In genomic region chr11:51917951-51918350, GRCm38 (mm10) we compare ENCODE assay signal across 12 mouse cellular contexts. TPM values are rescaled to one million over a fixed set of nuclear protein-coding genes. Genes with fewer than 3 reads are reported as not detected.
DNase-seq lines count a peak whose midpoint lies in the region; ATAC-seq and TF ChIP-seq lines count a peak whose summit lies in the region.
"Had no signal": no experiment of that assay in that cellular context is flagged by ENCODE, and none has a peak within 500 bp of the region (broad histone marks: within the 10 kb centered on the region; RNA-seq: fewer than 3 reads in every experiment).

No protein-coding gene starts in this region.

- peaks cover 14% of the 10 kb centered on the region for H3K4me1 ChIP-seq in heart, postnatal 0 days (ENCODE audit: control insufficient read depth, insufficient read depth)
- H3K4me1 ChIP-seq in forebrain, embryonic 10.5 days: peaks cover 16% of the 10 kb centered on the region

- intact Hi-C loops in heart, postnatal 14 days (cut with DNase I): loop anchor here (2.0 kb wide), 2 partner anchors 49 to 59 kb away; partner anchors contain the start of gene Cdkn2aipnl

- no peak overlapping the region for H3K4me3 ChIP-seq in heart, postnatal 0 days (ENCODE audit: low read depth, low read length)
- H3K4me3 ChIP-seq in macrophage (ENCODE audit: inconsistent target): no peak overlapping the region
- H3K4me3 ChIP-seq in forebrain, embryonic 10.5 days: no peak overlapping the region
- H3K4me3 ChIP-seq: embryonic facial prominence, embryonic 15.5 days; forebrain, embryonic 15.5 days; hindbrain, embryonic 13.5 days; limb, embryonic 12.5 days; stomach, embryonic 15.5 days had no signal

- H3K79me2 ChIP-seq in macrophage (ENCODE audit: inconsistent target): no peaks in the 10 kb centered on the region

- no peak for TF ChIP-seq CTCF in heart, postnatal 0 days (IDR thresholded peaks at IDR 0.05; ENCODE audit: low read depth)

- H3K9ac ChIP-seq in heart, postnatal 0 days (replicated peaks; ENCODE audit: low read depth, low read length): no peak overlapping the region
- H3K9ac ChIP-seq: embryonic facial prominence, embryonic 15.5 days; forebrain, embryonic 15.5 days; hindbrain, embryonic 13.5 days; limb, embryonic 12.5 days; stomach, embryonic 15.5 days had no signal

- ATAC-seq in heart, postnatal 0 days (ENCODE audit: insufficient read depth, low read depth): no peak
- ATAC-seq: forebrain, embryonic 15.5 days had no signal

- H3K9me3 ChIP-seq in heart, postnatal 0 days (replicated peaks; ENCODE audit: control insufficient read depth, low read length): no peaks in the 10 kb centered on the region
- H3K9me3 ChIP-seq in forebrain, embryonic 10.5 days: peaks cover 7% of the 10 kb centered on the region; the same call in 1 of the 2 replicates
- H3K9me3 ChIP-seq: embryonic facial prominence, embryonic 15.5 days; forebrain, embryonic 15.5 days; hindbrain, embryonic 13.5 days; limb, embryonic 12.5 days; stomach, embryonic 15.5 days had no signal

- no peaks in the 10 kb centered on the region for H3K27me3 ChIP-seq in heart, postnatal 0 days (ENCODE audit: control insufficient read depth, insufficient read depth, low read length)
- peaks cover 11% of the 10 kb centered on the region for H3K27me3 ChIP-seq in forebrain, embryonic 10.5 days (ENCODE audit: poor library complexity, severe bottlenecking)
- H3K27me3 ChIP-seq: embryonic facial prominence, embryonic 15.5 days; forebrain, embryonic 15.5 days; hindbrain, embryonic 13.5 days; stomach, embryonic 15.5 days had no signal

- H3K4me2 ChIP-seq in heart, postnatal 0 days (ENCODE audit: low read depth, low read length): no peak overlapping the region
- H3K4me2 ChIP-seq: embryonic facial prominence, embryonic 15.5 days; forebrain, embryonic 15.5 days; hindbrain, embryonic 13.5 days; limb, embryonic 12.5 days; stomach, embryonic 15.5 days had no signal

- TF ChIP-seq EP300 in heart, postnatal 0 days (IDR thresholded peaks at IDR 0.05; ENCODE audit: low read depth): no peak

- 75% methylated on average over 2 of the region's 2 CpGs for WGBS in heart, postnatal 0 days
- 89% methylated on average over 2 of the region's 2 CpGs for WGBS in macrophage (ENCODE audit: missing documents)
- 80% methylated on average over 2 of the region's 2 CpGs for WGBS in forebrain, embryonic 10.5 days

- no peak for DNase-seq in heart, postnatal 0 days (ENCODE audit: low spot score)
- no peak for DNase-seq in heart, postnatal 14 days
- DNase-seq in adipocyte (ENCODE audit: low spot score): peak; percentile 55
- DNase-seq in kidney, postnatal 14 days: peak; percentile 60
- DNase-seq in forebrain, embryonic 10.5 days (ENCODE audit: extremely low spot score, low spot score): no peak
- DNase-seq in cerebellum, postnatal 10 days: no peak

- H3K27ac ChIP-seq in heart, postnatal 0 days (ENCODE audit: low read depth): peak overlapping the region; percentile 98; the same call in 1 of the 2 replicates
- H3K27ac ChIP-seq in macrophage: peak overlapping the region; percentile 95
- no peak overlapping the region for H3K27ac ChIP-seq in forebrain, embryonic 10.5 days
- H3K27ac ChIP-seq: embryonic facial prominence, embryonic 15.5 days; forebrain, embryonic 15.5 days; hindbrain, embryonic 13.5 days; limb, embryonic 12.5 days; stomach, embryonic 15.5 days had no signal

- H3K36me3 ChIP-seq in heart, postnatal 0 days (replicated peaks; ENCODE audit: control insufficient read depth, insufficient read depth, low read length): no peaks in the 10 kb centered on the region
- no peaks in the 10 kb centered on the region for H3K36me3 ChIP-seq in macrophage (ENCODE audit: inconsistent target)
- H3K36me3 ChIP-seq in forebrain, embryonic 10.5 days (replicated peaks): no peaks in the 10 kb centered on the region
- H3K36me3 ChIP-seq: embryonic facial prominence, embryonic 15.5 days; forebrain, embryonic 15.5 days; hindbrain, embryonic 13.5 days; limb, embryonic 12.5 days; stomach, embryonic 15.5 days had no signal

RNA-seq across cellular contexts. Expression of gene Cdkn2aipnl, which starts 49.5 kb away (rescaled TPM):
- 37.6 and 58.0 TPM in 2 replicates for total RNA-seq in heart, postnatal 0 days (2014; rRNA removed; ENCODE audit: low replicate concordance)
- polyA plus RNA-seq in heart, postnatal 0 days (2015; fragmentation: Nextera tagmentation; extraction: Ambion mirVana): 40.7 and 46.9 TPM in 2 replicates
- 10 to 100 TPM; 13.0 to 16.2 TPM for total RNA-seq in heart, postnatal 14 days (2021)
- 1 to 10 TPM in 22 of 26 experiments, under 1 TPM in 4; 0.71 to 8.7 (median 3.0) TPM for total RNA-seq in macrophage (2018; cell fraction: chromatin; rRNA removed)
- 10 to 100 TPM; 17.1 to 39.7 (median 31.0) TPM for total RNA-seq in macrophage (2018; cell fraction: cytosol; rRNA removed)
- 10 to 100 TPM in 11 of 26 experiments, 1 to 10 TPM in 15; 2.3 to 23.6 (median 9.0) TPM for total RNA-seq in macrophage (2018; cell fraction: nucleus; rRNA removed)
- polyA plus RNA-seq in macrophage (2018): 23.7 to 60.3 TPM (median 39.3 TPM) in 3 replicates
- 138 and 144 TPM in 2 replicates for polyA plus RNA-seq in forebrain, embryonic 10.5 days (2016; fragmentation: Nextera tagmentation; extraction: Ambion mirVana)

Comparison
In these comparisons a context has a peak if more than half of its experiments do, and no peak if none do; other contexts are left out.
1. DNase-seq: peak in adipocyte (single experiment) and kidney, postnatal 14 days (single experiment); none in heart, postnatal 0 days (single experiment), heart, postnatal 14 days (0 of 2), forebrain, embryonic 10.5 days (single experiment) and cerebellum, postnatal 10 days (0 of 2).